Mouse (Mus musculus): Measurements from ENCODE around the gene Apol10b. TPM values are rescaled to one million over a fixed set of nuclear protein-coding genes. Genes with fewer than 3 reads are reported as not detected.

The Apol10b gene
- total and polyA plus RNA-seq, 3 experiments, result 0.08 to 0.19 TPM; not detected in 1

GRCm38 (mm10) chr15:77590881-77591280 lies 5.0 kb downstream of the Apol10b start:
- H3K4me3 ChIP-seq (ENCODE audit: control insufficient read depth in 1 of 2, insufficient read depth in 1 of 2, low read depth in 2 of 2, low read length in 2 of 2), result no peak overlapping the region
- no peaks in the 10 kb centered on the region for H3K4me1 ChIP-seq (ENCODE audit: control insufficient read depth in 1 of 2, insufficient read depth in 2 of 2, low read length in 2 of 2)
- H3K9me3 ChIP-seq (replicated peaks; ENCODE audit: insufficient read depth, low read length), result no peaks in the 10 kb centered on the region
- TF ChIP-seq GATA1 (IDR thresholded peaks at IDR 0.05; ENCODE audit: low read depth, low read length) (no peak), POLR2A (IDR thresholded peaks at IDR 0.05; ENCODE audit: control insufficient read depth in 1 of 2, insufficient read depth in 1 of 2, low read depth in 1 of 2, low read length in 2 of 2, poor library complexity in 1 of 2) (no peak), BHLHE40 (IDR thresholded peaks at IDR 0.05; ENCODE audit: borderline replicate concordance, low read depth, low read length) (no peak), EP300 (IDR thresholded peaks at IDR 0.05; ENCODE audit: low read depth in 1 of 2, low read length in 2 of 2) (no peak), RAD21 (IDR thresholded peaks at IDR 0.05; ENCODE audit: low read depth, low read length) (no peak), ELF1 (IDR thresholded peaks at IDR 0.05; ENCODE audit: low read depth, low read length) (no peak), MXI1 (IDR thresholded peaks at IDR 0.05; ENCODE audit: low read depth, low read length) (no peak), ZNF384 (IDR thresholded peaks at IDR 0.05; ENCODE audit: low read depth, low read length) (no peak)
- no peaks in the 10 kb centered on the region for H3K27me3 ChIP-seq (ENCODE audit: control insufficient read depth in 1 of 2, insufficient read depth in 2 of 2, low read length in 2 of 2)
- H3K36me3 ChIP-seq (ENCODE audit: control insufficient read depth in 1 of 2, insufficient read depth in 2 of 2, low read length in 2 of 2), result no peaks in the 10 kb centered on the region
- no peak overlapping the region for H3K9ac ChIP-seq (ENCODE audit: control insufficient read depth, low read depth, low read length, poor library complexity, severe bottlenecking)
- no peak for DNase-seq (ENCODE audit: low read depth, low spot score)
- no peaks in the 10 kb centered on the region for H3K79me2 ChIP-seq (ENCODE audit: control insufficient read depth, insufficient read depth, low read length, poor library complexity)
- no peak overlapping the region for H3K27ac ChIP-seq (ENCODE audit: control insufficient read depth, low read depth, low read length)

GRCm38 (mm10) chr15:77588981-77589380 lies 6.9 kb downstream of the Apol10b start:
- Histone ChIP-seq H3K9ac (ENCODE audit: control insufficient read depth, low read depth, low read length, poor library complexity, severe bottlenecking) (no peak overlapping the region), H3K27me3 (ENCODE audit: control insufficient read depth in 1 of 2, insufficient read depth in 2 of 2, low read length in 2 of 2) (no peaks in the 10 kb centered on the region), H3K27ac (ENCODE audit: control insufficient read depth, low read depth, low read length) (no peak overlapping the region), H3K4me1 (ENCODE audit: control insufficient read depth in 1 of 2, insufficient read depth in 2 of 2, low read length in 2 of 2) (no peaks in the 10 kb centered on the region), H3K36me3 (ENCODE audit: control insufficient read depth in 1 of 2, insufficient read depth in 2 of 2, low read length in 2 of 2) (no peaks in the 10 kb centered on the region), H3K9me3 (replicated peaks; ENCODE audit: insufficient read depth, low read length) (no peaks in the 10 kb centered on the region), H3K79me2 (ENCODE audit: control insufficient read depth, insufficient read depth, low read length, poor library complexity) (no peaks in the 10 kb centered on the region), H3K4me3 (ENCODE audit: control insufficient read depth in 1 of 2, insufficient read depth in 1 of 2, low read depth in 2 of 2, low read length in 2 of 2) (no peak overlapping the region)
- TF ChIP-seq CHD1 (IDR thresholded peaks at IDR 0.05; ENCODE audit: low read depth, low read length) (no peak), ZNF384 (IDR thresholded peaks at IDR 0.05; ENCODE audit: low read depth, low read length) (no peak), BHLHE40 (IDR thresholded peaks at IDR 0.05; ENCODE audit: borderline replicate concordance, low read depth, low read length) (no peak), TBP (IDR thresholded peaks at IDR 0.05; ENCODE audit: low read depth, low read length) (no peak), MYC (IDR thresholded peaks at IDR 0.05; ENCODE audit: low read depth, low read length) (no peak), ZMIZ1 (IDR thresholded peaks at IDR 0.05; ENCODE audit: low read depth, low read length) (no peak), MYB (IDR thresholded peaks at IDR 0.05; ENCODE audit: low read depth, low read length) (no peak), EP300 (IDR thresholded peaks at IDR 0.05; ENCODE audit: low read depth in 1 of 2, low read length in 2 of 2) (no peak), ZKSCAN1 (IDR thresholded peaks at IDR 0.05; ENCODE audit: low read depth, low read length) (no peak), KAT2A (conservative IDR thresholded peaks at IDR 0.05; ENCODE audit: low read depth, low read length) (no peak), POLR2AphosphoS2 (IDR thresholded peaks at IDR 0.05; ENCODE audit: low read length) (no peak), UBTF (IDR thresholded peaks at IDR 0.05; ENCODE audit: borderline replicate concordance, insufficient read depth, low read depth, low read length) (no peak), POLR2A (IDR thresholded peaks at IDR 0.05; ENCODE audit: control insufficient read depth in 1 of 2, insufficient read depth in 1 of 2, low read depth in 1 of 2, low read length in 2 of 2, poor library complexity in 1 of 2) (no peak), CTCF (IDR thresholded peaks at IDR 0.05 in 2 of 3, conservative IDR thresholded peaks at IDR 0.05 in 1 of 3; ENCODE audit: control insufficient read depth in 1 of 3, insufficient read depth in 1 of 3, low read depth in 2 of 3, low read length in 3 of 3, poor library complexity in 1 of 3, severe bottlenecking in 1 of 3) (no peak), GATA1 (IDR thresholded peaks at IDR 0.05; ENCODE audit: low read depth, low read length) (no peak), MAX (IDR thresholded peaks at IDR 0.05; ENCODE audit: low read length) (no peak), MAZ (IDR thresholded peaks at IDR 0.05; ENCODE audit: low read depth, low read length) (no peak), TAL1 (IDR thresholded peaks at IDR 0.05; ENCODE audit: low read length) (no peak), JUND (IDR thresholded peaks at IDR 0.05; ENCODE audit: low read depth, low read length) (no peak), HCFC1 (IDR thresholded peaks at IDR 0.05; ENCODE audit: low read depth, low read length) (no peak)
- no peak for DNase-seq (ENCODE audit: low read depth, low spot score)

Data from MEL (cell line).